Mouse (Mus musculus) MEL (cell line): ENCODE data around the gene Ggact. TPM values are rescaled to one million over a fixed set of nuclear protein-coding genes. Genes with fewer than 3 reads are reported as not detected.

Experiments used
- DNase-seq: peaks from one replicate; pipeline ENCODE4 v3.0.0; 2011; ENCODE audit warnings: low read depth, low spot score
- H3K27ac ChIP-seq: 2 replicates; pipeline ENCODE4 v1.5.1; 2012; ENCODE audit warnings: low read depth, mild to moderate bottlenecking, control low read depth, low read length, moderate library complexity; ENCODE audit not compliant: control insufficient read depth
- H3K27me3 ChIP-seq, 2 experiments: fragments of 150-350 bp in 1 of 2; sonication (generic) in 1 of 2; 2 replicates each; pipeline ENCODE4 v1.6.1; 2012; ENCODE audit warnings: low read length in 2 of 2, mild to moderate bottlenecking in 2 of 2, improper control_type of control experiment in 1 of 2, moderate library complexity in 1 of 2; ENCODE audit not compliant: insufficient read depth in 2 of 2, control insufficient read depth in 1 of 2
- H3K36me3 ChIP-seq, 2 experiments: 2 replicates each; pipeline ENCODE4 v1.6.1; 2012 to 2014; ENCODE audit warnings: low read length in 2 of 2, improper control_type of control experiment in 1 of 2, inconsistent platforms in 1 of 2, mild to moderate bottlenecking in 1 of 2; ENCODE audit not compliant: insufficient read depth in 2 of 2, control insufficient read depth in 1 of 2
- H3K4me1 ChIP-seq, 2 experiments: fragments of 150-350 bp in 1 of 2; sonication (generic) in 1 of 2; 2 replicates each; pipeline ENCODE4 v1.6.1; 2012; ENCODE audit warnings: low read length in 2 of 2, improper control_type of control experiment in 1 of 2, mild to moderate bottlenecking in 1 of 2; ENCODE audit not compliant: insufficient read depth in 2 of 2, control insufficient read depth in 1 of 2
- H3K4me3 ChIP-seq, 2 experiments: fragments of 150-350 bp in 1 of 2; sonication (generic) in 1 of 2; 2 replicates each; pipeline ENCODE4 v1.5.1; 2012; ENCODE audit warnings: low read depth in 2 of 2, low read length in 2 of 2, mild to moderate bottlenecking in 2 of 2, moderate library complexity in 2 of 2, control low read depth in 1 of 2, improper control_type of control experiment in 1 of 2; ENCODE audit not compliant: control insufficient read depth in 1 of 2, insufficient read depth in 1 of 2
- H3K79me2 ChIP-seq: 2 replicates; pipeline ENCODE4 v1.6.1; 2012; ENCODE audit warnings: mild to moderate bottlenecking, low read length, moderate library complexity; ENCODE audit not compliant: control insufficient read depth, poor library complexity, insufficient read depth
- H3K9ac ChIP-seq: 2 replicates; pipeline ENCODE4 v1.6.1; 2012; ENCODE audit warnings: low read depth, mild to moderate bottlenecking, control low read depth, low read length, moderate library complexity; ENCODE audit not compliant: control insufficient read depth, poor library complexity, severe bottlenecking
- H3K9me3 ChIP-seq: fragments of 150-350 bp; sonication (generic); replicated peaks from 2 replicates; pipeline ENCODE4 v1.6.1; 2012; ENCODE audit warnings: mild to moderate bottlenecking, low read length, improper control_type of control experiment, moderate library complexity; ENCODE audit not compliant: insufficient read depth
- BHLHE40 ChIP-seq: IDR thresholded peaks from 2 replicates; pipeline ENCODE4 v1.6.1; 2012; ENCODE audit warnings: low read depth, mild to moderate bottlenecking, inconsistent platforms, low read length, improper control_type of control experiment, borderline replicate concordance
- CHD1 ChIP-seq: IDR thresholded peaks from 2 replicates; pipeline ENCODE4 v1.6.1; 2012; ENCODE audit warnings: low read depth, mild to moderate bottlenecking, inconsistent platforms, low read length, improper control_type of control experiment
- CHD2 ChIP-seq: IDR thresholded peaks from 2 replicates; pipeline ENCODE4 v1.6.1; 2011; ENCODE audit warnings: low read length, improper control_type of control experiment
- CTCF ChIP-seq, 3 experiments: IDR thresholded peaks in 2 of 3; conservative IDR thresholded peaks in 1 of 3; 2 replicates each; pipeline ENCODE4 v1.5.1; 2011 to 2012; ENCODE audit warnings: low read length in 3 of 3, low read depth in 2 of 3, mild to moderate bottlenecking in 2 of 3, improper control_type of control experiment in 1 of 3, inconsistent platforms in 1 of 3, mixed read lengths in 1 of 3, moderate library complexity in 1 of 3; ENCODE audit not compliant: control insufficient read depth in 1 of 3, insufficient read depth in 1 of 3, poor library complexity in 1 of 3, severe bottlenecking in 1 of 3
- E2F4 ChIP-seq: IDR thresholded peaks from 2 replicates; pipeline ENCODE4 v1.6.1; 2011; ENCODE audit warnings: low read depth, low read length, improper control_type of control experiment, borderline replicate concordance
- ELF1 ChIP-seq: IDR thresholded peaks from 2 replicates; pipeline ENCODE4 v1.6.1; 2014; ENCODE audit warnings: low read depth, mild to moderate bottlenecking, inconsistent platforms, low read length, improper control_type of control experiment, moderate library complexity
- EP300 ChIP-seq, 2 experiments: IDR thresholded peaks; 2 replicates each; pipeline ENCODE4 v1.6.1; 2011; ENCODE audit warnings: improper control_type of control experiment in 2 of 2, low read length in 2 of 2, low read depth in 1 of 2, mild to moderate bottlenecking in 1 of 2
- ETS1 ChIP-seq: IDR thresholded peaks from 2 replicates; pipeline ENCODE4 v1.6.1; 2012; ENCODE audit warnings: low read depth, mild to moderate bottlenecking, inconsistent platforms, low read length, improper control_type of control experiment, moderate library complexity
- GABPA ChIP-seq: IDR thresholded peaks from 2 replicates; pipeline ENCODE4 v1.6.1; 2012; ENCODE audit warnings: low read depth, mild to moderate bottlenecking, inconsistent platforms, low read length, improper control_type of control experiment, moderate library complexity
- GATA1 ChIP-seq: IDR thresholded peaks from 2 replicates; pipeline ENCODE4 v1.6.1; 2011; ENCODE audit warnings: low read depth, low read length, improper control_type of control experiment
- HCFC1 ChIP-seq: IDR thresholded peaks from 2 replicates; pipeline ENCODE4 v1.6.1; 2012; ENCODE audit warnings: low read depth, mild to moderate bottlenecking, inconsistent platforms, low read length, improper control_type of control experiment, moderate library complexity
- JUND ChIP-seq: IDR thresholded peaks from 2 replicates; pipeline ENCODE4 v1.6.1; 2011; ENCODE audit warnings: low read depth, mild to moderate bottlenecking, improper control_type of control experiment, low read length
- KAT2A ChIP-seq: conservative IDR thresholded peaks from 2 replicates; pipeline ENCODE4 v1.6.1; 2012; ENCODE audit warnings: low read depth, low read length, improper control_type of control experiment, inconsistent platforms
- MAFK ChIP-seq: IDR thresholded peaks from 2 replicates; pipeline ENCODE4 v1.6.1; 2011; ENCODE audit warnings: low read depth, mild to moderate bottlenecking, low read length, improper control_type of control experiment, borderline replicate concordance
- MAX ChIP-seq: IDR thresholded peaks from 2 replicates; pipeline ENCODE4 v1.6.1; 2011; ENCODE audit warnings: low read length, improper control_type of control experiment
- MAZ ChIP-seq: IDR thresholded peaks from 2 replicates; pipeline ENCODE4 v1.6.1; 2012; ENCODE audit warnings: low read depth, mild to moderate bottlenecking, inconsistent platforms, low read length, improper control_type of control experiment
- MEF2A ChIP-seq: IDR thresholded peaks from 2 replicates; pipeline ENCODE4 v1.6.1; 2014; ENCODE audit warnings: low read depth, mild to moderate bottlenecking, inconsistent platforms, low read length, improper control_type of control experiment; ENCODE audit not compliant: poor library complexity, insufficient replicate concordance, severe bottlenecking; ENCODE audit errors: extremely low read depth
- MXI1 ChIP-seq: IDR thresholded peaks from 2 replicates; pipeline ENCODE4 v1.6.1; 2011; ENCODE audit warnings: mild to moderate bottlenecking, low read depth, low read length, improper control_type of control experiment
- MYC ChIP-seq: IDR thresholded peaks from 2 replicates; pipeline ENCODE4 v1.6.1; 2011; ENCODE audit warnings: low read depth, mild to moderate bottlenecking, low read length, improper control_type of control experiment, moderate library complexity
- NELFE ChIP-seq: IDR thresholded peaks from 2 replicates; pipeline ENCODE4 v1.6.1; 2011; ENCODE audit warnings: low read depth, low read length, improper control_type of control experiment
- NRF1 ChIP-seq: IDR thresholded peaks from 2 replicates; pipeline ENCODE4 v1.6.1; 2014; ENCODE audit warnings: low read depth, mild to moderate bottlenecking, inconsistent platforms, low read length, improper control_type of control experiment, moderate library complexity; ENCODE audit not compliant: poor library complexity, insufficient read depth, severe bottlenecking
- POLR2A ChIP-seq, 2 experiments: IDR thresholded peaks; 2 replicates each; pipeline ENCODE4 v1.6.1; 2011 to 2012; ENCODE audit warnings: low read length in 2 of 2, mild to moderate bottlenecking in 2 of 2, control low read depth in 1 of 2, improper control_type of control experiment in 1 of 2, low read depth in 1 of 2, moderate library complexity in 1 of 2; ENCODE audit not compliant: control insufficient read depth in 1 of 2, insufficient read depth in 1 of 2, poor library complexity in 1 of 2
- POLR2AphosphoS2 ChIP-seq: IDR thresholded peaks from 2 replicates; pipeline ENCODE4 v1.6.1; 2011; ENCODE audit warnings: low read length, improper control_type of control experiment
- POLR2AphosphoS5 ChIP-seq: IDR thresholded peaks from 2 replicates; pipeline ENCODE4 v1.6.1; 2012; ENCODE audit warnings: low read depth, borderline replicate concordance, mild to moderate bottlenecking, inconsistent platforms, low read length, moderate library complexity, mixed read lengths
- RAD21 ChIP-seq: IDR thresholded peaks from 2 replicates; pipeline ENCODE4 v1.6.1; 2011; ENCODE audit warnings: mild to moderate bottlenecking, low read depth, low read length, improper control_type of control experiment
- RCOR1 ChIP-seq: IDR thresholded peaks from 2 replicates; pipeline ENCODE4 v1.6.1; 2012; ENCODE audit warnings: low read depth, mild to moderate bottlenecking, inconsistent platforms, low read length, improper control_type of control experiment
- SIN3A ChIP-seq: IDR thresholded peaks from 2 replicates; pipeline ENCODE4 v1.6.1; 2012; ENCODE audit warnings: low read length, improper control_type of control experiment, inconsistent platforms
- SMC3 ChIP-seq: IDR thresholded peaks from 2 replicates; pipeline ENCODE4 v1.6.1; 2011; ENCODE audit warnings: low read depth, low read length, improper control_type of control experiment
- TAL1 ChIP-seq: IDR thresholded peaks from 2 replicates; pipeline ENCODE4 v1.6.1; 2012; ENCODE audit warnings: mild to moderate bottlenecking, inconsistent platforms, low read length, moderate library complexity, mixed read lengths
- TBP ChIP-seq: IDR thresholded peaks from 2 replicates; pipeline ENCODE4 v1.8.0; 2011; ENCODE audit warnings: low read depth, low read length, improper control_type of control experiment
- TCF12 ChIP-seq: IDR thresholded peaks from 2 replicates; pipeline ENCODE4 v1.6.1; 2014; ENCODE audit warnings: low read depth, mild to moderate bottlenecking, inconsistent platforms, low read length, improper control_type of control experiment, moderate library complexity
- UBTF ChIP-seq: IDR thresholded peaks from 2 replicates; pipeline ENCODE4 v1.6.1; 2012; ENCODE audit warnings: low read depth, mild to moderate bottlenecking, inconsistent platforms, low read length, improper control_type of control experiment, moderate library complexity, borderline replicate concordance; ENCODE audit not compliant: insufficient read depth
- USF1 ChIP-seq: IDR thresholded peaks from 2 replicates; pipeline ENCODE4 v1.6.1; 2014; ENCODE audit warnings: low read depth, mild to moderate bottlenecking, inconsistent platforms, low read length, improper control_type of control experiment, moderate library complexity
- USF2 ChIP-seq, 2 experiments: IDR thresholded peaks; 2 replicates each; pipeline ENCODE4 v1.6.1; 2011 to 2012; ENCODE audit warnings: improper control_type of control experiment in 2 of 2, low read length in 2 of 2, borderline replicate concordance in 1 of 2, inconsistent platforms in 1 of 2, low read depth in 1 of 2, mild to moderate bottlenecking in 1 of 2; ENCODE audit not compliant: insufficient read depth in 1 of 2
- ZC3H11A ChIP-seq: IDR thresholded peaks from 2 replicates; pipeline ENCODE4 v1.6.1; 2012; ENCODE audit warnings: low read depth, mild to moderate bottlenecking, inconsistent platforms, low read length, improper control_type of control experiment
- ZKSCAN1 ChIP-seq: IDR thresholded peaks from 2 replicates; pipeline ENCODE4 v1.6.1; 2012; ENCODE audit warnings: low read depth, mild to moderate bottlenecking, inconsistent platforms, low read length, improper control_type of control experiment, moderate library complexity
- ZMIZ1 ChIP-seq: IDR thresholded peaks from 2 replicates; pipeline ENCODE4 v1.6.1; 2012; ENCODE audit warnings: low read depth, mild to moderate bottlenecking, inconsistent platforms, low read length, improper control_type of control experiment, moderate library complexity
- ZNF384 ChIP-seq: IDR thresholded peaks from 2 replicates; pipeline ENCODE4 v1.6.1; 2012; ENCODE audit warnings: low read depth, mild to moderate bottlenecking, inconsistent platforms, low read length, improper control_type of control experiment
- polyA plus RNA-seq, 2 experiments: library from polyadenylated mRNA; stranded (reverse) in 1 of 2; unstranded in 1 of 2; fragments of >175 nt in 1 of 2; fragments of >200 nt in 1 of 2; gene quantifications; 2 replicates each; pipeline versions ENCODE4 v1.2.1 to v1.2.4; 2012; ENCODE audit warnings: low replicate concordance in 2 of 2, low read depth in 1 of 2; ENCODE audit not compliant: insufficient read length in 2 of 2, insufficient read depth in 1 of 2, missing spikeins in 1 of 2
- total RNA-seq: library from RNA; depleted of rRNA; stranded (reverse); fragments of 300-350 nt; gene quantifications from 2 replicates; pipeline ENCODE4 v1.2.3, GENCODE M21; 2012

Gene Ggact
- total and polyA plus RNA-seq, 3 experiments, result 54.0 to 64.8 TPM; not detected in 1

DNA sequence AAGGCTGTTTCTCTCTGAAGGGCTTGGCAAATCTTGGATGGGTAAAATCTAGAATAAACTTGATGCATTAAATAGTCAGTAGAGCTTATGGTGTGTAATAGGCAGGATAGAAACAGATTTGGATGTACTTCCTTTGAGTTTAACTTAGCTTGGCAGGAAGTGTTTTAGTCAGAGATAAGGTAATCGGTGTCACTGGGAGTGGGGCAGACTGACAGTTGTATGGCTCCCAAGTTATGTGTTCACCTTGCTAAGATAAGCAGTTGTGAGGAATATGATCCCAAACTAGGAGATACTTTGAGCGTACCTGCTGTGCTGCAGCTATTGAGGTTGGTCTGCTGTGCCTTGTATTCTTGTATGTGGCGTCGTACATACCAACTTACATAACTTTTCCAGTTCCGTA is 147.1 kb downstream of the Ggact start:
- Histone ChIP-seq H3K9me3 (no peaks in the 10 kb centered on the region), H3K4me1 (peaks cover 11% of the 10 kb centered on the region in 2 experiments), H3K27me3 (no peaks in the 10 kb centered on the region), H3K36me3 (peaks cover 0 to 23% of the 10 kb centered on the region in 2 experiments; a peak in 2 of 4 replicates), H3K79me2 (no peaks in the 10 kb centered on the region), H3K4me3 (no peak overlapping the region), H3K9ac (no peak overlapping the region), H3K27ac (0 out of 2 replicates have a peak overlapping the region, but pooled peaks have one; percentile 23)
- DNase-seq, result peak; percentile 81
- TF ChIP-seq CHD2 (no peak), NRF1 (no peak), MYC (no peak), NELFE (no peak), ZMIZ1 (no peak), BHLHE40 (no peak), MAX (no peak), E2F4 (no peak), MAFK (no peak), KAT2A (no peak), ZNF384 (no peak), USF1 (no peak), TAL1 (peak; percentile 87), EP300 (IDR thresholded peaks at IDR 0.05; ENCODE audit: low read depth in 1 of 2, low read length in 2 of 2) (peak; percentile 97 to 98), CTCF (IDR thresholded peaks at IDR 0.05 in 2 of 3, conservative IDR thresholded peaks at IDR 0.05 in 1 of 3; ENCODE audit: control insufficient read depth in 1 of 3, insufficient read depth in 1 of 3, low read depth in 2 of 3, low read length in 3 of 3, poor library complexity in 1 of 3, severe bottlenecking in 1 of 3) (no peak), UBTF (no peak), ETS1 (peak; percentile 79), ELF1 (no peak), RAD21 (no peak), MAZ (no peak), ZC3H11A (no peak), USF2 (IDR thresholded peaks at IDR 0.05; ENCODE audit: borderline replicate concordance in 1 of 2, insufficient read depth in 1 of 2, low read depth in 1 of 2, low read length in 2 of 2) (no peak), HCFC1 (no peak), GATA1 (peak; percentile 98), MXI1 (no peak), GABPA (no peak), RCOR1 (peak; percentile 97), JUND (no peak), ZKSCAN1 (no peak), SMC3 (no peak), TBP (no peak), POLR2A (IDR thresholded peaks at IDR 0.05; ENCODE audit: control insufficient read depth in 1 of 2, insufficient read depth in 1 of 2, low read depth in 1 of 2, low read length in 2 of 2, poor library complexity in 1 of 2) (no peak), POLR2AphosphoS2 (no peak), POLR2AphosphoS5 (no peak), TCF12 (peak; percentile 98), SIN3A (peak; percentile 61; the same call in 1 of the 2 replicates), MEF2A (0 out of 2 replicates have a peak, but pooled peaks have one; percentile 28), CHD1 (no peak)
